Mouse (Mus musculus) effector memory CD4-positive, alpha-beta T cell, adult 5 months (primary cell): Measurements from ENCODE around the gene Bco2. TPM values are rescaled to one million over a fixed set of nuclear protein-coding genes. Genes with fewer than 3 reads are reported as not detected.

ENCODE experiments used
- polyA plus RNA-seq: library from polyadenylated mRNA; unstranded; fragments of 100-300 nt; shearing (Covaris generic); gene quantifications from one replicate; pipeline ENCODE4 v1.2.1, GENCODE M21; 2017

The Bco2 gene
- 0.17 TPM for polyA plus RNA-seq

DNA sequence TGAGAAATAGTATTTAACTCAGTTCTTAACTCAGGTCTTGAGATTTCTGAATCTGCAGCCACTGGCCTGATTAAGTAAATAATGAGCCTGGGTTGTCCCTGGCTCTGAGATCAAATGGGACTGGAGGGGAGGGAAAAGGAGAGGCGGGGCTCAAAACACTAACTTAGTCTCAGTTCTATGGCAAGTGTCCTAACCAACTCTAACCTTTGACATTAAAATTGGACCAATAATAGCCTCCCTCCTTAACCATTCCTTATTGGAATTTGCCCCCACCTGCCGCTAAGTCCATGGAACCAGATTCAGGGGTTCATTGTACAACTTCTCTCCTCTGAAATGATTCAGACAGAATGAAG lies at the start of gene Bco2:
TSS of gene Bco2 (minus strand) at position 88 of the 353 bp plus-strand sequence.

DNA sequence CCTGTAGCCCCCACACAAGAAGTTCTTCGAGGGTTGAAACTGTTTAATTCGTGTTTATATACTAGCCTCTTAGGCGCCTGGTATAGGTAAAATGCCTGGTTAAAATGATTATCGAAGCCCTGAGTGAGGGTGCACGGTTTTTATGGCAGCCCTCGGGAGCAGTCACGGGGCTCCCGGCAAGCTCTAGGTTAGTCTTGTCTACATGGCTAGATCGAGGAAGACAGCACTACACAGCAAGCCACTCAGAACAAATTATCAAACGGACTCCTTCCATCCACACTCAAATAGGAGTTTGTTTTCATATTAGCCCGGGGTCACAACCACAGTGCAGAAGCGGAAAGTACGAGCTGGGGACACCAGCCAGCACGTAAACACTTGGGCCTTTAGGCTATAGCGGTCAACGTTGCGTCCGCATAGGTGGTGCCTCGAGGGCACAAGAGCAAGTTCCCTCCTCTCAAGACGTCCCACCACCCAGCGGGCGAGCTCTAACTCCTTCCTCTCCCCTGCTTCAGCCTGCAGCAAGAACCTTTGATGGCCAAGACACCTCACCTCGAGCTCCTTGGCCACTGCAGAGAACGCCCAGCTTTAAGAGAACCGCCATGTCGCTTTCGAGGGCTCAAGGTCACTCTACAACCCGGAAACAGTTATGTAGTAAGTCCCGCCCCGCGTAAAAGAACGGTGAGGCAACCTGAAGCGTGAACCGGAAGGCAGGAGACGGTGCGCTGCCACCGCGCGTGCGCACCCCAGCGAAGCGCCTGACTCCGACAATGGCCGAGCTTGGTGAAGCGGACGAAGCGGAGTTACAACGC lies 48.4 kb upstream of the Bco2 start, which contains the start of the genes Sdhd and Timm8b:
TSS of gene Sdhd (minus strand) at position 624 of the 809 bp plus-strand sequence.
TSS of gene Timm8b (plus strand) at position 722 of the 809 bp plus-strand sequence.

DNA sequence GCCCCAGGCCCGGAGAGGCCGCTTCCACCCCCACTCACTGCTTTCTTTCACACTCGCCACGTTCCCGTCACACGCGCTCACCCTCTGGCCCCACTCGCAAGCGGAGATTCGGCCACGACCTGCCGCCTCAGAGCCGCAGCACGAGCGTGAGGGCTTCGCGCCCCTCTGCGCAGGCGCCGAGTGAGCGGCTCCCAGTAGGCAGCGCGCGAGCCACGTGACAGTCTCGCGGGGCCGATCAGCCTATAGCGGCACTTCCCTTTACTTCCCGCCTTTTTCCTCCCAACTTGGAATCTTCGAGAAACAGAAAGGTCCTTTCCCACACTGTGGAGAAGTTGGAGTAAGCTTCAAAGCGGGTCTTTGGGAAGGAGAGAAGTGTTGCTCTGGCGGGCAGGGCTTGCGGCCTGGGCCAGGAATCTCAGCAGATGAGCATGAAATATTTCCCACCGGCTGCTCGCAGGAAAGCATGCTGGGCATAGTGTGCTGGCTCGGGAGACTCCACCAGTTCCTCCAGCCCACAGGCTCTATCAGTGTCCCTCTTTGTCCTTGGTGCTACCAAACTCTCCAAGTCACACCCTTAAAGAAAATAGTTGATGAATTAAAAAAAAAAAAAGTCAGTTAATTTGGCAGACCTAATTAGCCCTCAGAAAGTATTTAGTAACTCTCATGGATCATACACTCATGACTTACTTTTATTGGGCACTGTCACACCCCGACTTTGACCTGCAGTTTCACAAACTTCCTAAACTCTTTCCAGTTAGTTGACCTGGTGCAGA lies 6.3 kb upstream of the Bco2 start, which contains the start of gene Tex12:
TSS of gene Tex12 (minus strand) at position 181 of the 773 bp plus-strand sequence.

DNA sequence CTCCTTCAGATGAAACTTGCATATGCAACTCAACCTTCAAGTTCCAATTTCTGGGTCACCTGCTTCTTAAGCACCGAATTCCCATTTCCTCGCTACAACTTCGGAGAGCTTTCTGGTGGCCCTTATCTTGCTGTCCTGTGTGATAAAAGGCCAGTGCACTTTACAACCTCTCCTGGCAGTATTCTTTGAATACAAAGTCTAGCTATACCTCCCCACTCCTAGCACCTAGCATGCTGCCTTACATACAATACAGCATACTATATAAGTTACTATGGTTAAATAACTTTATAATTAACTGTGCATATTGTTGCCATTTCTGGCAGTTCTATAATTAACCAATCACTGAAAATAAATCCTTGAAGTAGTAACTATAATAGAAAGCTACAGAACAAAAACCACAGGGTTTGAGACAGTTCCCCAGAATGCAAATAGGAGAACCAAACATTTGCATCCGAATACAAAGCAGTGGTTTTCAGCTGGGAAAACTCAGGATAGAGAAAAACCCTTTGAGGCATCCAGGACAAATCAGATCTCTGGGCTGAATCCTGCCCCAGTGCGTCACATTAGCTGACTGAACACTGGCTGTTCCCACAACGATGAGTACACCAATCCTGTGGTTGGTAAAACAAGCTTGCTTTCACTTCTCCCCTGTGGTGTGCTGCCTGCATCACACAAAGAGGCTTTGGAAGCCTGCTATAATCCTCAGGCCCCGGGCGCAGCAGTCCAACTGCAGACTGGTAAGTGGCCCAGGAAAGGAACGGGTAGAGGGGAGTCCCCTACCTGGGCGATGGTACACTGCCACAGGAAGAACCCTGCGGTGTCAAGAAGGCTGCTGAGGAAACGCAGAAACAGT lies 514 bp downstream of the Bco2 start, which contains the start of gene Il18:
TSS of gene Il18 (plus strand) at position 587 of the 853 bp plus-strand sequence.

DNA sequence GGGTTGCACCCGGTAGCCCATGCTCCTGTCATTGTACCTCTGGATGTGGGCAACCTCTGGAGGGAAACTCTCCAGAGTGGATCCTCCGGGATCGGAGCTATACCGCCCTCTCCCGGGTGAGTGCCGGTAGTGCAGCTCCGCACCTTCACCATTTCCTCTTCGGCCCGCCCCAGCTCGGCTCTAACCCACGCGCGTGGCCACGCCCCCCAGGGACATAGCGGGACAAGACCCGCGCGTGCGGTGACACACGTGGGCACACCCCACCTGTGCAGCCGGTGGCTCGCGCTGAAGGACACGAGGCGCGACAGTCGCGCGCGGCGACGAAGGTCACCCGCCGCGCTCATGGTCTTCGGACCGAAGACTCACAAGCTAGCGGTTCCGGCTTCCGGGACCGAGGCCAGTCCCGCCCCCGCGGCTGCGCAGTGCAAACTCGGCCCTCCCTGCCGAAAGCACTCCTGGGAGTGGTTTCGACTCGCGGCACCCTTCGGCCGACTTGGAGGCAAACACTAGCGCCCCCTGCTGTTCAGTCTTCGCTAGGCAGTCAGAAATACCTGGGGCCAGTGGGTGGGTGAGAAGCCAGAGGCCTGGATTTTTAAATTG lies 26.6 kb downstream of the Bco2 start, which contains the start of gene Pts:
TSS of gene Pts (minus strand) at position 432 of the 600 bp plus-strand sequence.

DNA sequence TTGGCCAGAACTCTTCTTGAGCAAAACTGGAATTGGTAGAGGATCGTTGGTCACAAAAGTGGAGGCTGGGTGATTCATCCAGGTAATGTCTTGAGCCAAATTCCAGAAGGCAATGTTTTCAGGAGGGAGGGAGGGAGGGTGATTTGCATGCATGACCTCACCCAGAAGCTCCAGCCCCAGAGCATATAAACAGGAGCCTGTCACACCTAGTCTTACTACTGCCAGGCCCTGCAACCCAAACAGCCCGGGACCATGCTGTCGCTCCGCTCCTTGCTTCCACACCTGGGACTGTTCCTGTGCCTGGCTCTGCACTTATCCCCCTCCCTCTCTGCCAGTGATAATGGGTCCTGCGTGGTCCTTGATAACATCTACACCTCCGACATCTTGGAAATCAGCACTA lies 60.7 kb downstream of the Bco2 start, which contains the start of gene Plet1:
TSS of gene Plet1 (plus strand) at position 215 of the 400 bp plus-strand sequence.

Other genes with a start within 250 kb of the Bco2 start
- gene Rpl10-ps3, start 210.2 kb downstream of the Bco2 start, polyA plus RNA-seq: 685 TPM
- not detected for gene Plet1, start 60.7 kb downstream of the Bco2 start, polyA plus RNA-seq
- 52.5 TPM for gene Pts, start 26.5 kb downstream of the Bco2 start, polyA plus RNA-seq
- gene Il18, start 354 bp downstream of the Bco2 start, polyA plus RNA-seq: 3.7 TPM
- not detected for gene Tex12, start 6.1 kb upstream of the Bco2 start, polyA plus RNA-seq
- gene Sdhd, start 48.6 kb upstream of the Bco2 start, polyA plus RNA-seq: 80.5 TPM
- gene Timm8b, start 48.7 kb upstream of the Bco2 start, polyA plus RNA-seq: 54.4 TPM
- not detected for gene Pih1d2, start 62.1 kb upstream of the Bco2 start, polyA plus RNA-seq
- gene Nkapd1, start 62.3 kb upstream of the Bco2 start, polyA plus RNA-seq: 23.9 TPM
- 33.5 TPM for gene Dlat, start 104.6 kb upstream of the Bco2 start, polyA plus RNA-seq
- gene Dixdc1, start 184.3 kb upstream of the Bco2 start, polyA plus RNA-seq: not detected
- gene 2310030G06Rik, start 191.4 kb upstream of the Bco2 start, polyA plus RNA-seq: not detected
- gene Cryab, start 196.1 kb upstream of the Bco2 start, polyA plus RNA-seq: not detected
- not detected for gene Hspb2, start 197.2 kb upstream of the Bco2 start, polyA plus RNA-seq
- gene Fdxacb1, start 213.1 kb upstream of the Bco2 start, polyA plus RNA-seq: 9.1 TPM
- gene Alg9, start 219.8 kb upstream of the Bco2 start, polyA plus RNA-seq: 19.0 TPM
- gene 1110032A03Rik, start 220.3 kb upstream of the Bco2 start, polyA plus RNA-seq: 10.6 TPM